Mouse (Mus musculus): ENCODE data around the gene Gm8138. TPM values are rescaled to one million over a fixed set of nuclear protein-coding genes. Genes with fewer than 3 reads are reported as not detected.
"Not testable (repeated sequence)": the region's sequence is repeated elsewhere in the genome, so short reads cannot be mapped to it uniquely, and the experiment has no call there.

Gm8138 gene
- total RNA-seq (2022): not detected

DNA sequence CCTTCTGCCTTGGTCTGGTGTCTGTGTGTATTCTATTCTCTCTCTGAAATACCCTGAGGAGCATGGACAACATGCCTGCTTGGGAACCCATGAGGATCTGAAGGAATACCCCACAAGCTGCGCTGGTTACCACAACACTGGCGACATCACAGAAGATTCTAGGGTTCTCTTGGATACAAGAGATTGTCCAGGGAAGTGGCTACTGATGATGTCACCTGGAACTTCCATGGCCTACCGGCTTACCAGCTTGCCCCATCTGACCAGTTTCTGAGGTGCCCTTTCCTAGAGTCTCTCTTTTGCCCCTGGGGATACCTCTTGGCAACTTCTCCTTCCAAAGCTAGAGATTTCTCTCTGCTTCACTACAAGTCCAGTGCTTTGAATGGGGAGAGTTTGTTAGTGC is at the start of gene Gm8138:
Gm8138 (minus strand) TSS at position 101 of the 400 bp plus-strand sequence.
- DNase-seq (ENCODE audit: low spot score in 2 of 2): not testable (repeated sequence)

DNA sequence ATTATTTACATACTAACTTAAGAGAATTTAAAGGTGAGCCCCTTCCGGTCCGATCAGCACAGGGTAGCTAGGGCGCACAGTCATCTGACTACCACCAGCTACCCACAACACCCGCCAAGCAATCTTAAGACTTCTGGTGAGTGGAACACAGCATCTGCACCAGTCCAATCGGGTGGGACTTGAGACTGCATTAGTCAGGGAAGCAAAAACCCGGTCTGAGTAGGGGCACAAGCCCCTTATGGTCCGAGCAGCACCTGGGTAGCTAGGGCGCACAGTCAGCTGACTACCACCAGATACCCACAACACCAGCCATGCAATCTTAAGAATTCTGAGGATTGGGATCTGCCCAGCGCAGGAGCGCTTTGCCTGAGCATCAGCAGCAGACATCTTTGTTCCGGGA is 54.4 kb downstream of the Gm8138 start:
- not testable (repeated sequence) for DNase-seq (ENCODE audit: low spot score in 2 of 2)

Other genes with a start within 250 kb of the Gm8138 start
- gene Gm7233, start 236.5 kb downstream of the Gm8138 start, total RNA-seq (2022): not detected
- gene Gm8122, start 181.0 kb downstream of the Gm8138 start, total RNA-seq (2022): not detected
- gene Gm8126, start 157.7 kb downstream of the Gm8138 start, total RNA-seq (2022): not detected
- not detected for gene Gm9732, start 141.3 kb downstream of the Gm8138 start, total RNA-seq (2022)
- gene Gm8127, start 122.5 kb downstream of the Gm8138 start, total RNA-seq (2022): not detected
- gene 1700001F09Rik, start 68.5 kb downstream of the Gm8138 start, total RNA-seq (2022): not detected
- gene Gm5799, start 127.2 kb upstream of the Gm8138 start, total RNA-seq (2022): not detected
- not detected for gene Gm17654, start 162.8 kb upstream of the Gm8138 start, total RNA-seq (2022)
- gene Gm10375, start 191.7 kb upstream of the Gm8138 start, total RNA-seq (2022): not detected